Mouse (Mus musculus) stomach, embryonic 14.5 days (tissue): Measurements from ENCODE around the gene Phkg2. TPM values are rescaled to one million over a fixed set of nuclear protein-coding genes. Genes with fewer than 3 reads are reported as not detected.
A peak's percentile ranks its signal among the peaks of the same experiment; 100 is the strongest.

Experiments used
- ATAC-seq: fragments of 200-750 bp; cut with Nextera tagmentation; 2 replicates; pipeline ENCODE4 v1.8.0; 2017; ENCODE audit warnings: low read depth, moderate TSS enrichment; ENCODE audit not compliant: insufficient number of reproducible peaks, insufficient read depth, low FRiP score
- H3K27ac ChIP-seq: fragments of 300-500 bp; sonication (generic); 2 replicates; pipeline ENCODE4 v1.5.1; 2014; ENCODE audit warnings: mild to moderate bottlenecking, low read length, moderate library complexity, mixed read lengths
- H3K27me3 ChIP-seq: fragments of 300-500 bp; sonication (generic); 2 replicates; pipeline ENCODE4 v1.6.1; 2014; ENCODE audit warnings: low read length, control low read depth, mixed read lengths; ENCODE audit not compliant: control insufficient read depth, insufficient read depth
- H3K36me3 ChIP-seq: fragments of 300-500 bp; sonication (generic); 2 replicates; pipeline ENCODE4 v1.6.1; 2014; ENCODE audit warnings: mild to moderate bottlenecking, control low read depth, low read length, moderate library complexity, mixed read lengths; ENCODE audit not compliant: control insufficient read depth, insufficient read depth
- H3K4me1 ChIP-seq: fragments of 300-500 bp; sonication (generic); 2 replicates; pipeline ENCODE4 v1.6.1; 2014; ENCODE audit warnings: low read length, control low read depth, mixed read lengths; ENCODE audit not compliant: control insufficient read depth, insufficient read depth
- H3K4me2 ChIP-seq: fragments of 300-500 bp; sonication (generic); replicated peaks from 2 replicates; pipeline ENCODE4 v1.6.1; 2014; ENCODE audit warnings: low read depth, low read length, control low read depth
- H3K4me3 ChIP-seq: fragments of 300-500 bp; sonication (generic); 2 replicates; pipeline ENCODE4 v1.5.1; 2014; ENCODE audit warnings: low read depth, low read length, control low read depth
- H3K9ac ChIP-seq: fragments of 300-500 bp; sonication (generic); replicated peaks from 2 replicates; pipeline ENCODE4 v1.6.1; 2014; ENCODE audit warnings: low read depth, mild to moderate bottlenecking, control low read depth, low read length, moderate library complexity, mixed read lengths
- H3K9me3 ChIP-seq: fragments of 300-500 bp; sonication (generic); 2 replicates; pipeline ENCODE4 v1.6.1; 2016; ENCODE audit warnings: low read depth, low read length, control low read depth; ENCODE audit not compliant: control insufficient read depth
- WGBS: fragments of 180-500 bp; shearing (Covaris S2); extraction: QIAGEN DNeasy Blood & Tissue Kit; methylation state at CpG from one replicate; pipeline ENCODE4 v1.1.7; 2014; 5-methylcytosine and 5-hydroxymethylcytosine counted together
- polyA plus RNA-seq: library from polyadenylated mRNA; unstranded; fragments of >200 nt; fragmentation: Nextera tagmentation; extraction: Ambion mirVana; gene quantifications from 2 replicates; pipeline ENCODE4 v1.2.1, GENCODE M21; 2014

Phkg2 gene
- polyA plus RNA-seq, 1 experiment from 2014 or later = 47.4 TPM

GRCm38 (mm10) chr7:127611561-127611960, 38.4 kb downstream of the Phkg2 start:
- no peak overlapping the region for H3K4me2 ChIP-seq
- no peak overlapping the region for H3K9ac ChIP-seq
- H3K4me3 ChIP-seq = no peak overlapping the region
- H3K9me3 ChIP-seq = no peaks in the 10 kb centered on the region
- WGBS = 95% methylated on average over 26 of the region's 26 CpGs
- peaks cover 6% of the 10 kb centered on the region for H3K4me1 ChIP-seq
- H3K36me3 ChIP-seq = peaks cover 58% of the 10 kb centered on the region
- ATAC-seq = no peak
- no peaks in the 10 kb centered on the region for H3K27me3 ChIP-seq
- H3K27ac ChIP-seq = no peak overlapping the region

- WGBS = 85% methylated on average over 8 of the region's 8 CpGs
- Histone ChIP-seq H3K27ac (no peak overlapping the region), H3K9ac (peak overlapping the region; percentile 92; the same call in 1 of the 2 replicates), H3K4me3 (0 out of 2 replicates have a peak overlapping the region, but pooled peaks have one; percentile 92), H3K27me3 (no peaks in the 10 kb centered on the region), H3K4me2 (no peak overlapping the region), H3K9me3 (no peaks in the 10 kb centered on the region), H3K4me1 (peaks cover 6% of the 10 kb centered on the region), H3K36me3 (peaks cover 40% of the 10 kb centered on the region)
- ATAC-seq = no peak
Measured at GRCm38 (mm10) chr7:127613501-127613900, 40.4 kb downstream of the Phkg2 start.

- WGBS = 16% methylated on average over 8 of the region's 8 CpGs
- Histone ChIP-seq H3K9ac (peak overlapping the region; percentile 92), H3K36me3 (peaks cover 34% of the 10 kb centered on the region), H3K4me3 (peak overlapping the region; percentile 92), H3K4me1 (peaks cover 6% of the 10 kb centered on the region), H3K27me3 (no peaks in the 10 kb centered on the region), H3K27ac (peak overlapping the region; percentile 75; the same call in 1 of the 2 replicates), H3K9me3 (no peaks in the 10 kb centered on the region), H3K4me2 (peak overlapping the region; percentile 61)
- no peak for ATAC-seq
Measured at GRCm38 (mm10) chr7:127614091-127614490, 41.0 kb downstream of the Phkg2 start.

- WGBS = under 1% methylated on average over 44 of the region's 44 CpGs
- ATAC-seq = peak; percentile 39
- peaks cover 30% of the 10 kb centered on the region for H3K36me3 ChIP-seq
- H3K4me2 ChIP-seq = peak overlapping the region; percentile 61
- no peaks in the 10 kb centered on the region for H3K9me3 ChIP-seq
- no peaks in the 10 kb centered on the region for H3K27me3 ChIP-seq
- peak overlapping the region; percentile 92 for H3K4me3 ChIP-seq
- peak overlapping the region; percentile 75 for H3K27ac ChIP-seq
- H3K4me1 ChIP-seq = peaks cover 6% of the 10 kb centered on the region
- peak overlapping the region; percentile 92 for H3K9ac ChIP-seq
Measured at GRCm38 (mm10) chr7:127614511-127614890, 41.4 kb downstream of the Phkg2 start.

- Histone ChIP-seq H3K27ac (peak within 1 kb of the TSS; percentile 75), H3K36me3 (peaks cover 24% of the 10 kb centered on the region), H3K4me2 (peak within 1 kb of the TSS; percentile 61), H3K9ac (peak within 1 kb of the TSS; percentile 92), H3K4me1 (peaks cover 6% of the 10 kb centered on the region), H3K27me3 (no peaks in the 10 kb centered on the region), H3K9me3 (no peaks in the 10 kb centered on the region), H3K4me3 (peak within 1 kb of the TSS; percentile 92)
- ATAC-seq = peak; percentile 91
- WGBS = under 1% methylated on average over 49 of the region's 50 CpGs
Measured at GRCm38 (mm10) chr7:127614891-127615843, 42.0 kb downstream of the Phkg2 start, which contains the start of gene Zfp629. Gene Zfp629 (minus strand): TSS chr7:127615797.

GRCm38 (mm10) chr7:127616336-127616735, 43.2 kb downstream of the Phkg2 start:
- no peak overlapping the region for H3K9ac ChIP-seq
- no peak overlapping the region for H3K27ac ChIP-seq
- H3K36me3 ChIP-seq = peaks cover 13% of the 10 kb centered on the region
- no peak overlapping the region for H3K4me3 ChIP-seq
- ATAC-seq = no peak
- H3K27me3 ChIP-seq = no peaks in the 10 kb centered on the region
- no peaks in the 10 kb centered on the region for H3K9me3 ChIP-seq
- peaks cover 6% of the 10 kb centered on the region for H3K4me1 ChIP-seq
- 70% methylated on average over 1 of the region's 1 CpGs for WGBS
- peak overlapping the region; percentile 61; the same call in 1 of the 2 replicates for H3K4me2 ChIP-seq

- Histone ChIP-seq H3K4me2 (no peak overlapping the region), H3K27ac (no peak overlapping the region), H3K9me3 (no peaks in the 10 kb centered on the region), H3K4me3 (no peak overlapping the region), H3K4me1 (peaks cover 6% of the 10 kb centered on the region), H3K27me3 (no peaks in the 10 kb centered on the region), H3K36me3 (peaks cover 7% of the 10 kb centered on the region), H3K9ac (no peak overlapping the region)
- WGBS = 55% methylated on average over 1 of the region's 1 CpGs
- no peak for ATAC-seq
Measured at GRCm38 (mm10) chr7:127616881-127617280, 43.7 kb downstream of the Phkg2 start.

- Histone ChIP-seq H3K27ac (no peak overlapping the region), H3K4me3 (no peak overlapping the region), H3K36me3 (no peaks in the 10 kb centered on the region), H3K9me3 (no peaks in the 10 kb centered on the region), H3K4me2 (no peak overlapping the region), H3K27me3 (no peaks in the 10 kb centered on the region), H3K4me1 (peaks cover 6% of the 10 kb centered on the region), H3K9ac (no peak overlapping the region)
- 69% methylated on average over 2 of the region's 2 CpGs for WGBS
- no peak for ATAC-seq
Measured at GRCm38 (mm10) chr7:127617962-127618361, 44.8 kb downstream of the Phkg2 start.
